Mouse (Mus musculus) C2C12 (cell line): ENCODE measurements around the gene Ctsr. TPM values are rescaled to one million over a fixed set of nuclear protein-coding genes. Genes with fewer than 3 reads are reported as not detected.
"Not testable (repeated sequence)": the region's sequence is repeated elsewhere in the genome, so short reads cannot be mapped to it uniquely, and the experiment has no call there.

Experiments
- H3K27me3 ChIP-seq: one replicate; pipeline ENCODE4 v1.6.1; 2011; ENCODE audit not compliant: control insufficient read depth, insufficient read depth, insufficient read length
- H3K36me3 ChIP-seq: one replicate; pipeline ENCODE4 v1.6.1; 2011; ENCODE audit not compliant: control insufficient read depth, insufficient read depth
- H3K4me3 ChIP-seq: one replicate; pipeline ENCODE4 v1.5.1; 2011; ENCODE audit warnings: mild to moderate bottlenecking, control low read depth; ENCODE audit not compliant: poor library complexity, insufficient read depth, severe bottlenecking
- H3K79me2 ChIP-seq: one replicate; pipeline ENCODE4 v1.6.1; 2011; ENCODE audit not compliant: control insufficient read depth, insufficient read depth
- H3K79me3 ChIP-seq: one replicate; pipeline ENCODE4 v1.6.1; 2011; ENCODE audit warnings: low read depth, control low read depth
- H3ac ChIP-seq: one replicate; pipeline ENCODE3; 2011; ENCODE audit warnings: low read depth; ENCODE audit not compliant: control insufficient read depth, insufficient read length
- CEBPB ChIP-seq: IDR thresholded peaks from one replicate; pipeline ENCODE4 v1.6.1; 2011; ENCODE audit warnings: low read depth, mild to moderate bottlenecking, control low read depth, moderate library complexity
- CTCF ChIP-seq: IDR thresholded peaks from one replicate; pipeline ENCODE4 v1.5.1; 2011; ENCODE audit not compliant: control insufficient read depth, insufficient read depth, insufficient read length
- FOSL1 ChIP-seq: IDR thresholded peaks from one replicate; pipeline ENCODE4 v1.8.0; 2011; ENCODE audit warnings: mild to moderate bottlenecking, low read length; ENCODE audit not compliant: poor library complexity, insufficient read depth, severe bottlenecking
- MAX ChIP-seq: IDR thresholded peaks from one replicate; pipeline ENCODE4 v1.6.1; 2011; ENCODE audit warnings: mild to moderate bottlenecking, control low read depth
- MYOD1 ChIP-seq: IDR thresholded peaks from one replicate; pipeline ENCODE4 v1.6.1; 2011; ENCODE audit warnings: low read depth; ENCODE audit not compliant: control insufficient read depth, insufficient read length
- MYOG ChIP-seq: IDR thresholded peaks from one replicate; pipeline ENCODE4 v1.6.1; 2011; ENCODE audit not compliant: control insufficient read depth, insufficient read length; ENCODE audit errors: extremely low read depth
- USF1 ChIP-seq: IDR thresholded peaks from one replicate; pipeline ENCODE4 v1.6.1; 2011; ENCODE audit warnings: low read depth, mild to moderate bottlenecking, control low read depth, moderate library complexity
- long read RNA-seq, 2 experiments: library from polyadenylated mRNA; unstranded; transcript quantifications; one replicate each; pipeline ENCODE4 v2.0.0; 2019 to 2020
- polyA plus RNA-seq: library from polyadenylated mRNA; unstranded; fragments of >200 nt; fragmentation: generic; extraction: Trizol; gene quantifications from one replicate; pipeline ENCODE4 v1.2.1, GENCODE M21; 2012; ENCODE audit warnings: missing spikeins

Gene Ctsr
- not detected for polyA plus RNA-seq
- long read RNA-seq, experiment 1: 0 reads
- long read RNA-seq, experiment 2: 0 reads

DNA sequence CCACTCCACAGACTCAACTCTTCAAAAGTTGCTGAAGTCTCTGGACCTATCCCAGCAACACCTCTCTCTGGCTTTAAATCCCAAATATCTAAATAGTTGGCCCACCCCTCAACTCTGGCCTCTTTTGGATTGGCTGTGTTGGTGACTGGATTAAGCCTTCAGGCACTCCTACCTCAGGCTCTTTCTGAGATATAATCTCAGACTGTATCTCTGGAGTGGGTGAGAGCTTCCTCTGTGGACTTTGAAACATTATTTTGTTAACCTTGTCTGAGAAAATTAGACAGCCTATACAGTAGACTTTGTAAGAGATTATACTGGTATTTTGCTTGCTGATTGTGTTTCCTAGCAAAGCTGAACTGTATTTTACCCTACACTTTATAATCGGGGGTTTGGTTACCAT is at the start of gene Ctsr:
TSS of gene Ctsr (minus strand) at position 101 of the 400 bp plus-strand sequence.
- Histone ChIP-seq H3ac (no peak within 1 kb of the TSS), H3K27me3 (no peaks in the 10 kb centered on the region), H3K79me3 (no peaks in the 10 kb centered on the region), H3K4me3 (no peak within 1 kb of the TSS), H3K36me3 (no peaks in the 10 kb centered on the region), H3K79me2 (no peaks in the 10 kb centered on the region)
- no peak for TF ChIP-seq USF1

DNA sequence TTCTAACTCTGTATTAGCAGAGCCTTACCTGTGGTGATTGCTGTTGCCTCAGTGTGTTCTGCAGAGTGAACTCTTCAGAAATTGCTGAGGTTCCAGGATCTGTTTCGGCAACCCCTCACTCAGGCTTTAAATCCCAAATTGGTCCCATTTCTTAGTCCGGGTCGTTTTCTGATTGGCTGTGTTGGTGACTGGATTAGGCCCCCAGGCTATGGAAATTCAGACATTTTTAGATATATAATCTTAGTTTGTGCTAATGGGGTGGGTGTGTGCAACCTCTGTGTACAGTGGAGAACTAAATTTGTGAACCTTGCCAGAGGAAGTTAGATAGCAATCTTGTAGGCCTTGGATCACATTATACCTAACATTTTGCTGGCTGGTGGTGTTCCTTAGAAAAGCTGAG is 39.3 kb upstream of the Ctsr start, which contains the start of gene Cts6:
TSS of gene Cts6 (minus strand) at position 101 of the 400 bp plus-strand sequence.
- H3ac ChIP-seq: no peak within 1 kb of the TSS
- H3K4me3 ChIP-seq: no peak within 1 kb of the TSS
- H3K36me3 ChIP-seq: no peaks in the 10 kb centered on the region
- H3K79me3 ChIP-seq: no peaks in the 10 kb centered on the region
- H3K27me3 ChIP-seq: no peaks in the 10 kb centered on the region
- H3K79me2 ChIP-seq: no peaks in the 10 kb centered on the region
- no peak for TF ChIP-seq CEBPB
- no peak for TF ChIP-seq MYOG
- no peak for TF ChIP-seq CTCF
- TF ChIP-seq FOSL1: no peak
- TF ChIP-seq MAX: no peak
- TF ChIP-seq USF1: no peak
- no peak for TF ChIP-seq MYOD1

DNA sequence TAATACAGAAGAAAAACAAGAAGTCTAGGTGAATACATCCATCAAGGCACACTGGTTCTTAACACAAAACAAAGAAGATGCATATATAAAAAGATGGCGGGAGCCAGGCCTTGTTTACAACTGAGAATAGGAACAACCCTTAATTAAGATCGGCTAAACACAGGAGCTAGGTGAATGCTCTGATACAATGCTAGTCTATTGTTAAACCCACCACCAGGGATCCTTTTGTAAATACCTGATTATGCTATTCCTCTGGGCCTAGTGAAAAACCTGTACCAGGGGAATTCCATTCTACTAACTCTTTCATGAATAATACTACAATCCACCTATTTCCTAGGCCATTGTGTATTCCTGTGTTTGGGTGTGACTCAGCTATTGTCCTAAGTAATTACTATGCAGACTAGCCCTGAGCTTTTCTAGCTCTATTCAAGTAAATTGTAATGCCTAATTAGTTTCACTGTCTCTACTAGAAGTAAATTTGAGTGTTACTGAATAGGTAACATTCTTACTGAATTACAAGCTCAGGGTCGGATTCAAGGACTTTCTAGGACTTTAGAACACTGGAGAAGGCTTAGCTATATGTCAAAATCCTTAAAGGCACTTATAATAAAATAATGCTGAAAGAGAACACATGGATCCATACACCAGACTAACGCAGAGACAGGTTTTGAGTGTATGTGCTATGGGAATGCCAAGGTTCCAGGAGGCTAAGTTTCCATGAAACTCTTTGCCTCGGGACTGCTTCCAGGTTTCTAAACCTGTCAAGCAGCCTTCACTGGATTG is 21.3 kb upstream of the Ctsr start:
- not testable (repeated sequence) for H3ac ChIP-seq, H3K79me2 ChIP-seq, H3K79me3 ChIP-seq, H3K27me3 ChIP-seq, H3K4me3 ChIP-seq, H3K36me3 ChIP-seq

DNA sequence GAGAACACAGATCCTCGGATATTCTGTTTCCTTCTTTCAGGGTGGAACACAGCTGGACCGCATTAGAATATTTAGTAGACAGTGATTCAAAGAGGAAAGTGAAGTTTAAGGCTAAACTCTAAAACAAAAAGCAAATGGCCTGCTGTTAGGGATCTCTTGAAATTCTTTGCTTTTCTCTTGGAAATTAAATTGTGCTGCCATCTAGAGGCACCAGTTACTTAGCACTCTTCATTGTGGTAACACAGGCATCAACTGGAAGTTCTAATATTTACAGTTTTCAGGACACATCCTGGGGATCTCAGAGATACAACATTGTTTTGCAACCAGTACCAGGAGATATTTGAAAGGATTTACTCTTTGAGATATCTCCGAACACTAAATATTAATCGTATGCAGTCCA is 566 bp upstream of the Ctsr start:
- Histone ChIP-seq H3K36me3 (no peaks in the 10 kb centered on the region), H3K4me3 (no peak overlapping the region), H3K27me3 (no peaks in the 10 kb centered on the region), H3ac (no peak overlapping the region), H3K79me2 (no peaks in the 10 kb centered on the region), H3K79me3 (no peaks in the 10 kb centered on the region)
- TF ChIP-seq MYOD1: no peak
- no peak for TF ChIP-seq FOSL1
- no peak for TF ChIP-seq USF1
- TF ChIP-seq CTCF: no peak
- no peak for TF ChIP-seq MAX
- TF ChIP-seq MYOG: no peak
- TF ChIP-seq CEBPB: no peak

Other genes with a start within 250 kb of the Ctsr start
- gene Gm49393, start 228.7 kb downstream of the Ctsr start, polyA plus RNA-seq: not detected
- gene Gm49391, start 227.7 kb downstream of the Ctsr start, polyA plus RNA-seq: 0.21 TPM
- gene Ctla2a, start 227.6 kb downstream of the Ctsr start, polyA plus RNA-seq: 1.6 TPM
- not detected for gene Tpbpa, start 222.3 kb downstream of the Ctsr start, polyA plus RNA-seq
- not detected for gene Ctsj, start 158.3 kb downstream of the Ctsr start, polyA plus RNA-seq
- not detected for gene Ctsq, start 123.6 kb downstream of the Ctsr start, polyA plus RNA-seq
- gene Cts6, start 39.2 kb upstream of the Ctsr start, polyA plus RNA-seq: not detected
- gene Cts8, start 91.1 kb upstream of the Ctsr start, polyA plus RNA-seq: not detected
- gene Gm49398, start 124.6 kb upstream of the Ctsr start, polyA plus RNA-seq: not detected
- not detected for gene Cts7, start 193.9 kb upstream of the Ctsr start, polyA plus RNA-seq